Mouse (Mus musculus) liver, embryonic 15.5 days (tissue): ENCODE measurements around the gene Rapgef2. TPM values are rescaled to one million over a fixed set of nuclear protein-coding genes. Genes with fewer than 3 reads are reported as not detected.
A peak's percentile ranks its signal among the peaks of the same experiment; 100 is the strongest.

Source experiments
- ATAC-seq: fragments of 200-750 bp; cut with Nextera tagmentation; 2 replicates; pipeline ENCODE4 v1.8.0; 2017; ENCODE audit warnings: moderate number of reproducible peaks, mild to moderate bottlenecking, moderate library complexity; ENCODE audit not compliant: insufficient read depth
- H3K27ac ChIP-seq: fragments of 300-500 bp; sonication (generic); replicated peaks from 2 replicates; pipeline ENCODE4 v1.5.1; 2015; ENCODE audit warnings: mild to moderate bottlenecking, inconsistent platforms
- H3K27me3 ChIP-seq: fragments of 300-500 bp; sonication (generic); 2 replicates; pipeline ENCODE4 v1.6.1; 2015; ENCODE audit warnings: mild to moderate bottlenecking, inconsistent platforms
- H3K36me3 ChIP-seq: fragments of 300-500 bp; sonication (generic); replicated peaks from 2 replicates; pipeline ENCODE4 v1.6.1; 2015; ENCODE audit warnings: moderate library complexity, mild to moderate bottlenecking, inconsistent platforms
- H3K4me1 ChIP-seq: fragments of 300-500 bp; sonication (generic); replicated peaks from 2 replicates; pipeline ENCODE4 v1.6.1; 2015; ENCODE audit warnings: inconsistent platforms
- H3K4me2 ChIP-seq: fragments of 300-500 bp; sonication (generic); 2 replicates; pipeline ENCODE4 v1.6.1; 2015; ENCODE audit warnings: moderate library complexity, mild to moderate bottlenecking, inconsistent platforms
- H3K4me3 ChIP-seq: fragments of 300-500 bp; sonication (generic); replicated peaks from 2 replicates; pipeline ENCODE4 v1.5.1; 2015; ENCODE audit warnings: mild to moderate bottlenecking, inconsistent platforms
- H3K9ac ChIP-seq: fragments of 300-500 bp; sonication (generic); 2 replicates; pipeline ENCODE4 v1.6.1; 2015; ENCODE audit warnings: moderate library complexity, mild to moderate bottlenecking, inconsistent platforms
- H3K9me3 ChIP-seq: fragments of 300-500 bp; sonication (generic); replicated peaks from 2 replicates; pipeline ENCODE4 v1.6.1; 2016; ENCODE audit warnings: inconsistent platforms
- WGBS: fragments of 180-500 bp; shearing (Covaris S2); methylation state at CpG from one replicate; pipeline ENCODE4 v1.1.7; 2015; ENCODE audit warnings: mixed read lengths; ENCODE audit not compliant: insufficient replicate concordance; 5-methylcytosine and 5-hydroxymethylcytosine counted together
- polyA plus RNA-seq: library from polyadenylated mRNA; unstranded; fragments of >200 nt; fragmentation: Nextera tagmentation; extraction: Ambion mirVana; gene quantifications from 2 replicates; pipeline ENCODE4 v1.2.1, GENCODE M21; 2015

Rapgef2 gene
- polyA plus RNA-seq, 1 experiment from 2014 or later, result 1.0 TPM

DNA sequence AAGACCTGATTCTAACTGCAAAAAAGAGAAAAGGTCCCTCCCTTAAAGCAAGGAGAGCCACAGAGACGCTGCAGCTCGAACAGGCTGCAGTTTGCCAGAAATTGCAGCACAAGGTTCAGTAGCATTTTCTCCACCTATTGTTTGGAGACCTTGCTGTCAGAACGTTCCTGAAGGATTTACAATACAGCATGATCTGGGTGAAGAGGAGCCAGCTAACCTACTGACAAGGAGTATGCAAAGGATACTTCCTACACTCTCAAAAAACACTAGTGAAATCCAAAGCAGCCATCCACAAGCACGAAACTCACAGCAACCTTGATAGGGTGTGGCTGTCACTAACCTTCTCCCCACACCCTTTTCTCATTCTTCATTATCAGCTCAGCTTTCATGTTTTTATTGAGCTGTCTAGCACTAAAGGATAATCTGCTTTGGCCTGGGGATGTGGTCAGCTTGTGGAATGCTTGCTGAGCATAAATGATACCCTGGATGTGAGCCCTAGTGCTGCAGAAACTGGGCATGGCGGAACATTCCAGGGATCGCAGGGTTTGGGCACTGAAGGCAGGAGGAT lies 124.4 kb downstream of the Rapgef2 start:
- Histone ChIP-seq H3K4me2 (peak overlapping the region; percentile 31), H3K27me3 (no peaks in the 10 kb centered on the region), H3K4me1 (peaks cover 23% of the 10 kb centered on the region), H3K9ac (no peak overlapping the region), H3K4me3 (no peak overlapping the region), H3K27ac (peak overlapping the region; percentile 22; the same call in 1 of the 2 replicates), H3K36me3 (no peaks in the 10 kb centered on the region), H3K9me3 (no peaks in the 10 kb centered on the region)
- no peak for ATAC-seq
- 25% methylated on average over 6 of the region's 6 CpGs for WGBS

DNA sequence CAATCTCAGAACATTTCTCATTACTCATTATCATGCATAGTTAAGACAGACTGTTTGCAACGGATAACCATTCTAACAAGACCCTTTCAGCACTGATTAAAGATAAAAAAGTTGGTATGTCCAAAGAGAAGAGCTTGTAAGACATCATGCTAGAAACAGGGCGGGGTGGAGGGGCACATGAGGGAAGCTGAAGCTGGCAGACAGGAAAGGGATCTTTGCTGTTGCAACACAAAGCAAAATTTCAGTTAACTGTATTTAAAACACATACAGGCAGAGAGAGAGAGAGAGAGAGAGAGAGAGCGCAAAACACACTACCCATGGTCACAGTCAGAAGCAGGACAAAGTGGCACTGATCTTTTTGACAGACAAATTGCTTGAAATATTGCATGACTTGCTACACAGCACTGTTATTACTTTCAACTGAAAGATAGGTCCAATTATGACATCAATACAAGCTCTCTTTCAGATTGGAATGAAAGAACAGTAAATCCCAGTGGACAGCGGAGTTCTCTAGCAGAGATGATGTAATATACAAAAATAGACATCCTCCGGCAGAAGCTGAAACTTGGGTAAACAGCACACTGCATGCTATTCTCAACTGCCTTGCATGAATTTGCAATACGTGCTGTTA lies 125.1 kb downstream of the Rapgef2 start:
- no peaks in the 10 kb centered on the region for H3K9me3 ChIP-seq
- peaks cover 23% of the 10 kb centered on the region for H3K4me1 ChIP-seq
- 0 out of 2 replicates have a peak overlapping the region, but pooled peaks have one; percentile 31 for H3K27ac ChIP-seq
- no peak overlapping the region for H3K4me3 ChIP-seq
- H3K4me2 ChIP-seq, result peak overlapping the region; percentile 31; the same call in 1 of the 2 replicates
- no peak overlapping the region for H3K9ac ChIP-seq
- ATAC-seq, result peak; percentile 42; the same call in 1 of the 2 replicates
- 14% methylated on average over 6 of the region's 6 CpGs for WGBS
- H3K36me3 ChIP-seq, result no peaks in the 10 kb centered on the region
- no peaks in the 10 kb centered on the region for H3K27me3 ChIP-seq

DNA sequence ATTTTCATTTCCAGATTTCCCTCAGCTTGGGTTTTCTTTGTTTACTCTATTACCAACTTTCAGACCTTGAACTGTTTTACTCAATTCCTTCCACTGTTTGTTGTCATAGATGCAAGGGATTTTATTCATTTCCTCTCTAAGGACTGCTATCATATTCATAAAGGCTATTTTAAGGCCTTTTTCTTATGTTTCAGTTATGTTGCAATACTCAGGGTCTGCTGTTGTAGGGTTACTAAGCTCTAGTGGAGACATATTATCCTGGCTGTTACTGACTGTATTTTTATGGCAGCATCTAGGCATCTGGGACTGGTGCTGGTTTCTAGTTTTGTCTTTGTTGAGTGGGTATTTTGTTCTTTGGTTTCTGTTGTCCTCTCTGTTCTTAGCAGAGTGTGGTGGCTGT lies 128.1 kb downstream of the Rapgef2 start:
- no peak overlapping the region for H3K4me3 ChIP-seq
- no peak overlapping the region for H3K4me2 ChIP-seq
- peaks cover 23% of the 10 kb centered on the region for H3K4me1 ChIP-seq
- H3K27me3 ChIP-seq, result no peaks in the 10 kb centered on the region
- H3K36me3 ChIP-seq, result no peaks in the 10 kb centered on the region
- ATAC-seq, result no peak
- no peak overlapping the region for H3K9ac ChIP-seq
- H3K27ac ChIP-seq, result no peak overlapping the region
- H3K9me3 ChIP-seq, result no peaks in the 10 kb centered on the region

DNA sequence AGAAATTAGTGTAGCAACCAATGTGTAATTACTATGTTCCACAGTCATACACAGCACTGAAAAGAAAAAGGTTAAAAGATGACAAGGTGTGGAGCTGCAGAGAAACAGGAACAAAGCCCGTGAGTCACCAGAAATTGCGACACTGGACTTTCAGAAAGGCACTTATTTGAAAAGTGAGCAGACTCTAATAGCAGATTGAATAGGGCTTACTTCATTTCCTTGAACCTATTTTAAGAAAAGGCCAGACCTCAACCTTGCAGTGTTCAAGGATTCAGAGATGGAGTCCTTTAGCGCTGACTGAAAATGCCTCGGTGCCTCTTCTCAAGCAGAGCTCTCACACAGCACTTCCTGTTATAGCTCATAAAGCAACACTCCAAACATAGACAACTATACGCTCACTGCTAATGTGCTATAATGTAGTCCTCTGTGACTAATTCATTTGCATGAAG lies 133.3 kb downstream of the Rapgef2 start:
- Histone ChIP-seq H3K9me3 (no peaks in the 10 kb centered on the region), H3K4me1 (no peaks in the 10 kb centered on the region), H3K4me3 (no peak overlapping the region), H3K27me3 (no peaks in the 10 kb centered on the region), H3K27ac (0 out of 2 replicates have a peak overlapping the region, but pooled peaks have one; percentile 4), H3K9ac (no peak overlapping the region), H3K4me2 (no peak overlapping the region), H3K36me3 (no peaks in the 10 kb centered on the region)
- 22% methylated on average over 5 of the region's 5 CpGs for WGBS
- no peak for ATAC-seq

DNA sequence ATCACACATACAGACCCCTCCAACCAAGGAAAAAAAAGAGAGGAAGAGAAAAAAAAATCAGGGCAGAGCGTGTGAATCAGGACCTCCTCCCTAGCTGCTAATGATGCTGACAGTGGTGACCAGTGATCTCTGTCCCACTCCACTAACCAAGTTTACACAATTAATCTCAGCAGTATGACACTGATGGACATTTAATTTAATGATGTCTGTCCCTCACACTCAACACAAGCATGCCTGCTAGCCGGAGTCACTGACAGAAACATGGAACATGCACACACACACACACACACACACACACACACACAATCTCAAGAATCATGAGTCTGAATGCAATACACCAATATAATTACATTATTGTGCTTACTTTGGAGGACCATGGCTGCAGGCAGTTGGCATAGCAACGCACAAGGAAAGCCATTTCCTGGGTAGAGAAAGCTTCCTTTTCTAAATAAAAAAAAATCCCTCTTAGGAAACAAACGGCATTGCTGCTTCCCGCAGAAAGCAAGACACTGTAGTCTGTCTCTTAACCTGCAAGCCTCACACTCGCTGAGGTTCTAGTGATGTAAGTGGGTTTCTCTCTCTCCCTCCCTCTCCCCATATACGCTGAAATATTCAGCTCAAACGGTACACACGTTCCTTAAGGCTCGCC lies 140.8 kb downstream of the Rapgef2 start:
- no peak for ATAC-seq
- H3K27me3 ChIP-seq, result no peaks in the 10 kb centered on the region
- no peaks in the 10 kb centered on the region for H3K36me3 ChIP-seq
- 29% methylated on average over 10 of the region's 10 CpGs for WGBS
- no peaks in the 10 kb centered on the region for H3K9me3 ChIP-seq
- H3K4me1 ChIP-seq, result peaks cover 3% of the 10 kb centered on the region; the same call in 1 of the 2 replicates
- no peak overlapping the region for H3K27ac ChIP-seq
- no peak overlapping the region for H3K9ac ChIP-seq
- no peak overlapping the region for H3K4me3 ChIP-seq
- no peak overlapping the region for H3K4me2 ChIP-seq

DNA sequence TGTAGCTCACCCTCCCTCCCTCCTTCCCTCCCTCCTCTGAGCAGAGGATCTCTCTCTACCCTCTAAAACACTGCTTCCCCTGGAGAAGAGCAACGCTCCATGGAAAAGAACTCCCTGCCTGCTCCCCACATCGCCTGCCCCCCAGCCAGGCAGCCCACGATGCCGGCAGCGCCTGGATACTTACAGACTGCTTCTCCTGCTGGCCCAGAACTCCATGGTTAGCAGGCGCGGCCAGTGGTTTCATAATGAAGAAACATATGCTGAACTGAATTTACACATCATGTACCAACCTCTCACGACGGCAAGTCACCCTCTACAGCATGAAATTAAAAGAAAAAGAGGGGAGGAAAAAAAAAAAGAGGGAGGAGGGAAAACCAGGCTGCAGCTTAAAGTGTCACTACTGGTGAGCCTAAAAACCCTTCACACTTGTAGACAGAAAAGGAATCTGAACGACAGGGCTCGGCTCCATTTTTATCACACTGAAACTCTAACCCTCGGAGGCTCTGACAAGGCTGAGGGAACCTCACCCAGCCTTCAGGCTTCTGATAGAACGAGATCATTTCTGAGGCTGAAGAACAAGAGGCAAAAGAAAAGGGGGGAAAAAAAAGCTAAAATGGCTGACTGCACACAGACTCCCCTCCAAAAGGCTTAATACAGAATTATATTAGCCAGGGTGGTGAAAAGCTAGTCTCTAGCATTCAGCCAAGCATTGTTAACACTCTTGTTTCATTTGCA lies 141.5 kb downstream of the Rapgef2 start:
- Histone ChIP-seq H3K27ac (no peak overlapping the region), H3K27me3 (no peaks in the 10 kb centered on the region)
- WGBS, result 43% methylated on average over 13 of the region's 13 CpGs

DNA sequence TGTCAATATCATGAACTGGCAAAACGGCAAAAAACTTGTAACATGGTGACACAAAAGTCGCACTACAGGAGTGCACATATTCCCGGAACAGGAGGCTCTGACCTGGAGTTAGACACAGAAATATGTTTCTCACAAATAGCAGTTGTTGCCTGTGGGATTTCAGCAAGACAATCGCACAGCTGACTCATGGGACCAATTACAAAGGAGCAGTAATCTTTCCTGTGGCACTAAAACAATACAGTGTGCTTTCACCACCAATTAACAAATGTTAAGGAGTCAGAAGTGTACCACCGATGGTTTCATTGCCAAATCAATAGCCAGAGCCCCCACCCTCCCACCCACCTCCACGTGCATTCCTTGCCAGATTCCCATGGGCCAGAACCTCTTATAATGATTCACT lies 142.2 kb downstream of the Rapgef2 start:
- Histone ChIP-seq H3K27me3 (no peaks in the 10 kb centered on the region), H3K9me3 (no peaks in the 10 kb centered on the region), H3K4me1 (peaks cover 3% of the 10 kb centered on the region; the same call in 1 of the 2 replicates), H3K4me2 (no peak overlapping the region), H3K27ac (no peak overlapping the region), H3K9ac (no peak overlapping the region), H3K4me3 (no peak overlapping the region), H3K36me3 (no peaks in the 10 kb centered on the region)
- no peak for ATAC-seq
- WGBS, result 64% methylated on average over 6 of the region's 6 CpGs

More for the DNA sequence above, 141.5 kb downstream of the Rapgef2 start:
- no peak overlapping the region for H3K4me2 ChIP-seq
- H3K36me3 ChIP-seq, result no peaks in the 10 kb centered on the region
- no peak for ATAC-seq
- peaks cover 3% of the 10 kb centered on the region; the same call in 1 of the 2 replicates for H3K4me1 ChIP-seq
- H3K4me3 ChIP-seq, result no peak overlapping the region
- no peaks in the 10 kb centered on the region for H3K9me3 ChIP-seq
- H3K9ac ChIP-seq, result no peak overlapping the region

DNA sequence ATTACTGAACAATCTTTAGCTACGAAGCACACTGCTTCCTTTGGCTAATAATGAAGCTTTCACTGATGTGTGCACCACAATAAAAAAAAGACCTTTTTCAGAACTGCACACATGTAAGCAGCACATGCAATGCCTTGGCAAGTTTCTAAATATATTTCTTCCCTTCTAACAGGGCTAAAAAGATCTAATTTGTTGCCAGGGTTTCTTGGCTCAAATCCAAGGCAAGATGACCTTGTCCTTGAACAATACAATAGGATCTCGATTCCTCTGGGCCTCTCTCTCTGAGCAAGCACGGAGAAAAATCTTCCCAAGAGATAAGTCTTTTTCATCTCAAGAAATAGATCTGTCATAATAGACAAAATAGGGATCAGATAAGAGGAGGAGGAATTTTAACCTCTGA lies 147.1 kb downstream of the Rapgef2 start:
- H3K9ac ChIP-seq, result no peak overlapping the region
- H3K4me1 ChIP-seq, result no peaks in the 10 kb centered on the region
- H3K36me3 ChIP-seq, result no peaks in the 10 kb centered on the region
- ATAC-seq, result no peak
- H3K4me2 ChIP-seq, result no peak overlapping the region
- no peak overlapping the region for H3K27ac ChIP-seq
- 50% methylated on average over 3 of the region's 3 CpGs for WGBS
- H3K9me3 ChIP-seq, result no peaks in the 10 kb centered on the region
- no peaks in the 10 kb centered on the region for H3K27me3 ChIP-seq
- H3K4me3 ChIP-seq, result no peak overlapping the region

DNA sequence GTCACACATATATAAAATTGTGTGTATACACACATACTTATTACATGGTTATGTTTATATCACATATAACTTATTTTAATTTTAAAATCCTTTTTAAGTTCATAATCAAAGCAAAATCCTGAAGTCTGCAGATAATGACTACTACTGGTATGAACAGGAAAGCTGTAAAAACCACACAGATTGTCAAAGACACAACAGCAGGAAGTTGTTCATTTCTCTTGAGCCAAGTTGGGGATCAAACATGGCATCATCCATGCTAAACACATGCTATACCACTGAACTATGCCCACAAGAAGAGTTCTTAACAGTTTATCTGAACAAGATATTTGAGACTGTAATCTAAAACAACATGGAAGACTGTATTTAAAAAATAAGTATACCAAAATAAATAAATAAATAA lies 147.7 kb downstream of the Rapgef2 start:
- no peak overlapping the region for H3K27ac ChIP-seq
- no peak overlapping the region for H3K4me3 ChIP-seq
- no peaks in the 10 kb centered on the region for H3K9me3 ChIP-seq
- no peaks in the 10 kb centered on the region for H3K27me3 ChIP-seq
- no peak overlapping the region for H3K9ac ChIP-seq
- no peaks in the 10 kb centered on the region for H3K36me3 ChIP-seq
- H3K4me1 ChIP-seq, result no peaks in the 10 kb centered on the region
- no peak for ATAC-seq
- H3K4me2 ChIP-seq, result no peak overlapping the region

DNA sequence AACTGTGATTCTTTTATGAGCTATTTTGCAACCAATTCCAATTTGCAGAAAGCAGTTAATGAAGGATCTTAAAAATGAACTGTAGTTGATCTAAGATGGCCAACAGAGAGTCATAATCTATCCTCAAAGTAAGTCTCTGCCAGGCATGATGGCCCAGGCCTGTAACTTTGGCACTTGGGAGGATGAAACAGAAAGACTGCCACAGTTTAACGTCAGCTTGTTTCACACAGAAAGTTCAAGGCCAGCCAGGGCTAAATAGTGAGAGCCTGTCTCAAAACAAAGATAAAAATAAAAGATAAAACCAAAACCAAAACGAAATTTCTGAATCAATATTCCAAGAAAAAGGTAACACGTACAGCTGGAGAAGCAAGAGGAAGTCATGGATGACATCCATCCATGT lies 155.3 kb downstream of the Rapgef2 start:
- Histone ChIP-seq H3K4me3 (no peak overlapping the region), H3K4me1 (no peaks in the 10 kb centered on the region), H3K9me3 (no peaks in the 10 kb centered on the region), H3K4me2 (no peak overlapping the region), H3K9ac (no peak overlapping the region), H3K27me3 (no peaks in the 10 kb centered on the region), H3K36me3 (no peaks in the 10 kb centered on the region), H3K27ac (no peak overlapping the region)
- ATAC-seq, result no peak
- WGBS, result 49% methylated on average over 3 of the region's 3 CpGs

DNA sequence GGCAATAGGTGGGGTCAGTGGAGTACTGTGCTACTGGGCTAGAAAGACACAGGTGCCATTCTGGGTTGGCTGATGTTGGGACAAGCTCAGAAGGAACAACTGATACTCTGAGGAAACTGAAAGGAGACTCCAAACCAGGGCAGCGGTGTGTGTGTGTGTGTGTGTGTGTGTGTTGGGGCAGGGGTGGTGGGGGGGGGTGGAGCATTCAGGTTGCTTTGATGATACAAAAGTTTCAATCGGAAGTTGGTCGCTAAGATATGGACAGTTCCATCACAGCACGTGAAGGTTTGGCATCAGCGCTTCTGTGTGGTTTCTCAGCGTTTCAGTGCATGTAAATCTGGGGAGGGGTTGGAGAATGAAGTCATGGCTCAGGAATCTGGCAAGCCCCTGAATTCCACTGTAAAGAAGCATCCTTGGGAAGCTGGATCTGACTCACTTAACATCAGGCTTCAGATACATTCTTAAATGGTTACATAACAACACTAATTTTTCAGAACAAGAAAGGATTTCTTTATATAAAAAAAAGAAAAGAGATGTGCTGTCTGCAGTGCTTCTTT lies 157.2 kb downstream of the Rapgef2 start:
- WGBS, result 60% methylated on average over 6 of the region's 6 CpGs
- Histone ChIP-seq H3K9me3 (no peaks in the 10 kb centered on the region), H3K4me3 (no peak overlapping the region), H3K4me2 (no peak overlapping the region), H3K4me1 (no peaks in the 10 kb centered on the region), H3K9ac (no peak overlapping the region), H3K27me3 (no peaks in the 10 kb centered on the region), H3K36me3 (no peaks in the 10 kb centered on the region), H3K27ac (no peak overlapping the region)
- ATAC-seq, result no peak
